Mouse (Mus musculus) ES-Bruce4 (cell line): ENCODE data around the gene Trpm2. TPM values are rescaled to one million over a fixed set of nuclear protein-coding genes. Genes with fewer than 3 reads are reported as not detected.

ENCODE experiments used
- H3K27ac ChIP-seq: 2 replicates; pipeline ENCODE4 v1.5.1; 2012; ENCODE audit warnings: low read length, inconsistent platforms; ENCODE audit not compliant: insufficient read depth
- H3K27me3 ChIP-seq: 2 replicates; pipeline ENCODE4 v1.6.1; 2012; ENCODE audit warnings: mild to moderate bottlenecking, low read length, inconsistent platforms; ENCODE audit not compliant: control insufficient read depth, poor library complexity, insufficient read depth, severe bottlenecking
- H3K36me3 ChIP-seq: 2 replicates; pipeline ENCODE4 v1.6.1; 2012; ENCODE audit warnings: inconsistent platforms, mild to moderate bottlenecking, low read length, moderate library complexity; ENCODE audit not compliant: control insufficient read depth, poor library complexity, insufficient read depth, severe bottlenecking
- H3K4me1 ChIP-seq: one replicate; pipeline ENCODE4 v1.8.1; 2011; ENCODE audit warnings: low read length; ENCODE audit not compliant: control insufficient read depth, insufficient read depth
- H3K4me3 ChIP-seq: 2 replicates; pipeline ENCODE4 v1.5.1; 2011; ENCODE audit warnings: low read depth, mild to moderate bottlenecking, low read length
- H3K9ac ChIP-seq: 2 replicates; pipeline ENCODE4 v1.6.1; 2012; ENCODE audit warnings: low read depth, mild to moderate bottlenecking, inconsistent platforms; ENCODE audit not compliant: poor library complexity, severe bottlenecking
- H3K9me3 ChIP-seq: replicated peaks from 2 replicates; pipeline ENCODE4 v1.6.1; 2012; ENCODE audit warnings: mild to moderate bottlenecking, low read length, inconsistent platforms; ENCODE audit not compliant: control insufficient read depth, poor library complexity, insufficient read depth, severe bottlenecking
- CTCF ChIP-seq: IDR thresholded peaks from one replicate; pipeline ENCODE4 v1.8.1; 2011; ENCODE audit warnings: low read depth, low read length
- EP300 ChIP-seq: IDR thresholded peaks from 2 replicates; pipeline ENCODE4 v1.6.1; 2011; ENCODE audit warnings: low read depth, low read length; ENCODE audit not compliant: insufficient read depth
- POLR2A ChIP-seq: IDR thresholded peaks from one replicate; pipeline ENCODE4 v1.8.1; 2011; ENCODE audit warnings: low read length; ENCODE audit not compliant: insufficient read depth
- polyA plus RNA-seq: library from polyadenylated mRNA; stranded (reverse); fragments of >200 nt; gene quantifications from 2 replicates; pipeline ENCODE4 v1.2.4, GENCODE M21; 2011; ENCODE audit warnings: low read depth; ENCODE audit not compliant: missing spikeins, insufficient read depth, insufficient read length

Trpm2 gene
- polyA plus RNA-seq, 1 experiment, result 0.07 TPM

DNA sequence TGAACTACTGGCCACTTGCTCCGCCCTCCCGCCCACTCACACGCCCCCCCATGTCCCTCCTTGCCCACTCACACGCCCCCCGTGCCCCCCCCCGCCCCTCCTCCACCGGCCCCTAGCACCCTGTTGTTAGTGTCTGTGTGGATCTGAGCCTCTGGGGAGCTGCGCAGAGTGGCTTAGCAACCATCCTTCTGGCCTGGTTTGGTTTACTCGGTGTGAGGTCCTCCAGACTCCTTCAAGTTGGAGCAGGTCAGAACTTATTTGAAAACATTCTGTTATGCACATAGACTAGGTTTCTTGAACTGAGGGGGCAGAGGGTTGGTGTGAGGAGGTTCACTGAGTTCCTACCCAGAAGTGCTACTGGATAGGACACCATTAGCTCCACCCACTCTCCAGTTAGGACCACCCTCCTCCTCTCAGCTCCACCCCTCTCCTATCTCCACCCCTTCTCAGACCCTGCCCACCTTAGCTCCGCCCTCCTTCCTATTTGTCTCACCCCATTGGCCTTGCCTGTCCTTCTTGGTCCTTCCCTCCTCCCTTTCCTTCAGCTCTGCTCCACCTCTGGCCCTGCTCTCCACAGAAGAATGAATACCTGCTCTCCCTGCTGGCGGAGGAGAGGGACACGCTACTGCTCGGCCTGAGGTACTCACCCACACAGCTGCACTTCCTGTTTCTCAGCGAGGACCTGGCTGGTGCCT is 106.1 kb downstream of the Trpm2 start:
- Histone ChIP-seq H3K4me3 (peak overlapping the region; percentile 69), H3K27me3 (no peaks in the 10 kb centered on the region), H3K27ac (no peak overlapping the region), H3K9me3 (no peaks in the 10 kb centered on the region), H3K9ac (peak overlapping the region; percentile 21; the same call in 1 of the 2 replicates), H3K4me1 (no peaks in the 10 kb centered on the region), H3K36me3 (no peaks in the 10 kb centered on the region)
- no peak for TF ChIP-seq EP300
- no peak for TF ChIP-seq POLR2A
- no peak for TF ChIP-seq CTCF

DNA sequence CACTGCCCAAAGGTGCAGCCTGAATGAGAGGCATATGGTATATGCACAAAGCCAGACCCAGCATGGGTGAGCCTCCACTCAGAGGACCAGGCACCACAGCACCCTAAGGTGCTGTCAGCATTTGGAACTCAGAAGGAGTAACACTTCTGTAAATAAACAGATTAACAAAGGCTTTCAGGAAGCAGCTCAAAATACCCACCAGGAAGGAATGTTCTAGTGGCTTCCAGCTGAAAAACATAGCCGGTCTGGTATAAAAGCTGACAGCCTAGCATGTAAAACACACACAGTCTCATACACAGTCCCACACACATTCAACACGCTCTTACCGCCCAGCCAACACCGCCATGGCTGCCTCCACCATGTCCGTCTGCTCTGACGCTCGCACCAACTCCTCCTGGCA is 108.7 kb downstream of the Trpm2 start, which contains the start of gene Gm3285:
Gene Gm3285, plus strand, starts transcription at position 301 of the 400 bp plus-strand sequence.
- no peak within 1 kb of the TSS for H3K4me3 ChIP-seq
- H3K27ac ChIP-seq, result no peak within 1 kb of the TSS
- no peaks in the 10 kb centered on the region for H3K4me1 ChIP-seq
- TF ChIP-seq POLR2A (no peak), CTCF (no peak), EP300 (no peak)
- H3K36me3 ChIP-seq, result no peaks in the 10 kb centered on the region
- H3K27me3 ChIP-seq, result no peaks in the 10 kb centered on the region
- no peaks in the 10 kb centered on the region for H3K9me3 ChIP-seq
- H3K9ac ChIP-seq, result no peak within 1 kb of the TSS

Other genes with a start within 250 kb of the Trpm2 start
- not detected in 2 replicates for gene Krtap12-1, start 250.0 kb downstream of the Trpm2 start, polyA plus RNA-seq
- not detected in 2 replicates for gene Gm10100, start 244.1 kb downstream of the Trpm2 start, polyA plus RNA-seq
- gene Gm18596, start 227.9 kb downstream of the Trpm2 start, polyA plus RNA-seq, result not detected in 2 replicates
- not detected in 2 replicates for gene Gm9736, start 219.2 kb downstream of the Trpm2 start, polyA plus RNA-seq
- gene Gm3233, start 210.9 kb downstream of the Trpm2 start, polyA plus RNA-seq, result not detected in 2 replicates
- not detected in 2 replicates for gene Gm3238, start 199.2 kb downstream of the Trpm2 start, polyA plus RNA-seq
- gene Gm7138, start 193.6 kb downstream of the Trpm2 start, polyA plus RNA-seq, result not detected in 2 replicates
- not detected in 2 replicates for gene Gm3250, start 188.0 kb downstream of the Trpm2 start, polyA plus RNA-seq
- gene Gm7137, start 182.4 kb downstream of the Trpm2 start, polyA plus RNA-seq, result not detected in 2 replicates
- not detected in 2 replicates for gene Gm9639, start 175.5 kb downstream of the Trpm2 start, polyA plus RNA-seq
- gene Gm19668, start 171.4 kb downstream of the Trpm2 start, polyA plus RNA-seq, result not detected in 2 replicates
- gene Gm9507, start 158.7 kb downstream of the Trpm2 start, polyA plus RNA-seq, result not detected in 2 replicates
- not detected in 2 replicates for gene Gm2696, start 155.9 kb downstream of the Trpm2 start, polyA plus RNA-seq
- not detected in 2 replicates for gene Krtap10-4, start 143.5 kb downstream of the Trpm2 start, polyA plus RNA-seq
- not detected in 2 replicates for gene Krtap10-10, start 134.6 kb downstream of the Trpm2 start, polyA plus RNA-seq
- gene Gm36176, start 123.8 kb downstream of the Trpm2 start, polyA plus RNA-seq, result not detected in 2 replicates
- gene Gm10318, start 117.7 kb downstream of the Trpm2 start, polyA plus RNA-seq, result not detected in 2 replicates
- gene Gm3285, start 108.6 kb downstream of the Trpm2 start, polyA plus RNA-seq, result not detected in 2 replicates
- gene Lrrc3, start 68.0 kb downstream of the Trpm2 start, polyA plus RNA-seq, result 5.6 and 6.3 TPM in 2 replicates
- gene 1810043G02Rik, start 8.0 kb upstream of the Trpm2 start, polyA plus RNA-seq, result 4.2 and 4.7 TPM in 2 replicates
- gene Pfkl, start 39.5 kb upstream of the Trpm2 start, polyA plus RNA-seq, result 100 and 102 TPM in 2 replicates
- 175 and 179 TPM in 2 replicates for gene Dnmt3l, start 71.4 kb upstream of the Trpm2 start, polyA plus RNA-seq
- 20.9 and 23.5 TPM in 2 replicates for gene Aire, start 73.0 kb upstream of the Trpm2 start, polyA plus RNA-seq
- 12.7 and 13.5 TPM in 2 replicates for gene Icosl, start 98.7 kb upstream of the Trpm2 start, polyA plus RNA-seq
- gene D10Jhu81e, start 199.2 kb upstream of the Trpm2 start, polyA plus RNA-seq, result 16.6 and 23.8 TPM in 2 replicates
- 23.3 and 25.4 TPM in 2 replicates for gene Pwp2, start 214.6 kb upstream of the Trpm2 start, polyA plus RNA-seq